Mouse (Mus musculus) lung, postnatal 4 days (tissue): ENCODE results near the gene Zswim9.

ENCODE experiments used
- DNase-seq, 2 experiments: peaks; one replicate each; pipeline ENCODE4 v3.0.0; 2021

The Zswim9 gene

DNA sequence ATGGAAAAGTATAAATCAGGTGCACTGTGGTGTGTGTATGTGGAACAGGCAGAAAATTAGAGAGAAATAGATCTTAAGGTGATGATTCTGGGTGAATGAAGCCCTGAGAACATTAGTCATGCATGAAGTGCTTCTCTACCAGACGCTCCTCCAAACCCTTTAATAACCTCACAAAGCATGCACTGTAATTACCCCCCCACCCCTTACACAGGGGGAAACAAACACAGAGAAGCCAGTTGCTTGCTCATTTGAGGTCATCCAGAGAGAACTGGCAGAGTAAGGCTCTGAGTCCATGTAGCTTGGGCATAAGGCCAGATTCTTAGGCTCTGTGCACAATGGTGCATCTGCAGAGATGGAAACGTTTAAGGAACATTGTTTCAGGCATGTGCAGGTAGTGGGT lies 14.1 kb downstream of the Zswim9 start:
- DNase-seq: no peak

DNA sequence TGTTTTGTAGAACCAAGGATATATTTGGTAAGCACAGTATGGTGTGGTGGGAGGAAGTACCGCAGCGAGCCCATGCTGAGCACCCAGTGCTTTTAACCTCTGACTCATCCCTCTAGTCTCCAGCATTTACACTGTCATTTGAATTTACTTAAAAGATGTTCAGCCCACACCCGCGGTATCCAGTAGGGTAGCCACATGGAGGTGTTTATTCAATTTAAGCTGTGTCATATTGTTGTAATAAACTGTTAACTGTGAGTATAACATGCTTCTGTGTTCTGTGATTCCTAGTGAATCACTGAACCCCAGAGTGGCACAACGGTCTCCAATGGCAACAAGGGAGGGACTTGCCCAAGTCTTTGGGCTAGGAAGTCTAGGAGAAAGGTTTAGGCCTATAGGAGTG lies 14.7 kb downstream of the Zswim9 start:
- no peak for DNase-seq

DNA sequence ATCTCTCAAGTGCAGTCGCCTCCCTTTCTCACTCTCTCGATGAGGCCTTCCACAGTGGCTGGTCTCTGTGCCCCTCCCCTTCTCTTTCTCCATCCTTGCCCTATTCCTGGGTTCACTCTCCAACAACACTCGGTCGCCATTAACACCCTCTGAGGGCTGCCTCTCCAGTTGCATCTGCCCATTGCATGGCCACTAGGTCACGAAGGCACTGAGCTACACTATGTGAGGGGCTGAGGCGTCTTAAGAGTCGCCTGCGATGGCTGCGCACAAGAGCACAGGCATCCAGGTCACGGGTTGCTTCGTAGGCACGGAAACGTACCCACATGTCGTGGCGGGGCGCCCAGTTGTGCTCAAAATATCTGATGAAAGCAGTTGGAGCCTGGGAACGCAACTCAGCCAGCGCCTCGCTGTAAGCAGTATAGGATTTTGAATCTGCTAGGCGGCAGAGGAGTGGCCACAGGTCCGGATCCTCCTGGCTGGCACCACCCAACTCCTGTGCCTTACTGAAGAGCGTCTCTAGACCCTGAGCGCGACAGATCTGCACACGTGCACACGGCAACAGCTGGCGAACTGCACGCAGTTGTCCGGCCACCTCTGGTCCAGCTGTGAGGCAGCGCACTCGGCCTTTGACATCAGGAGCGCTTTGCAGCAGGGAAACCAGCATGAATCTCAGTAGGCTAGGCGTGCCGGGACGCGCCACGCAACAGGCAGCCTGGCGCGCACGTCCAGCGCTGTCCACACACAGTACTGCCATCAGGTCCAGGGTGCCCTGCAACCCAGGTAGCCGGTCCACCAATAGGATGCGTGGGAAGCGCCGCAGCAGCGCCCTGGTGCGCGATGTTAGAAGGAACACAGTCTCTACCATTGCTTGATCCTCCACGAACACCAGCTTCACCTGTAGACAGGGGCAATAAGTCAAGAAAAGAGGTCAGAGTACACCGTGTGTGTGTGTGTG lies 17.5 kb downstream of the Zswim9 start:
- DNase-seq: no peak

DNA sequence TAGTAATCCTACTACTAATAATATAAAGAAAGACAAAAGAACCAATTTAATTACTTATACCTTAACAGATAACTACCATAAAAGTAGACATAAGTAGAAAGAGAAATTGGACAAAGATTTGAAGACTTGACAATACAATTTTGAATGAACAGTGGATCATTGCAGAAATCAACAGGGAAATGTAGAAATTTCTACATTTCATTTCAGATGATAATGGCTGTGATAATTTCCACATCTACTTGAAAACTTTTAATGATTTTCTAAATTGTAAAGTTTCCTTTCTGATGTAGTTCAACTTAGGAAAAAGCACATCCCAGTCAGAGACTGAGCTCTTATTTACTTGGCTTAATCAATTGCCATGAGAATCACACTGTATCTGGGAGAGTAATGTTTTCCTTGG lies 65.8 kb downstream of the Zswim9 start, which contains the start of gene Vmn1r89:
Vmn1r89 (plus strand) TSS at position 301 of the 400 bp plus-strand sequence.
- no peak for DNase-seq
